Mouse (Mus musculus) E14TG2a.4 (cell line): Measurements from ENCODE around the gene Foxp1.

Source experiments
- H3K27me3 ChIP-seq: 2 replicates; pipeline ENCODE4 v1.6.1; 2014; ENCODE audit warnings: low read length, control low read depth; ENCODE audit not compliant: insufficient read depth
- H3K36me3 ChIP-seq: 2 replicates; pipeline ENCODE4 v1.6.1; 2014; ENCODE audit warnings: low read length, control low read depth; ENCODE audit not compliant: insufficient read depth
- H3K4me1 ChIP-seq: replicated peaks from 2 replicates; pipeline ENCODE4 v1.6.1; 2014; ENCODE audit warnings: low read depth, low read length, control low read depth
- H3K4me3 ChIP-seq: replicated peaks from 2 replicates; pipeline ENCODE4 v1.5.1; 2014; ENCODE audit warnings: mild to moderate bottlenecking, low read length
- H3K9me3 ChIP-seq: 2 replicates; pipeline ENCODE4 v1.6.1; 2014; ENCODE audit warnings: low read length, control low read depth
- CTCF ChIP-seq: conservative IDR thresholded peaks from 2 replicates; pipeline ENCODE4 v1.5.1; 2014; ENCODE audit warnings: low read length
- NANOG ChIP-seq: IDR thresholded peaks from 2 replicates; pipeline ENCODE4 v1.6.1; 2014; ENCODE audit warnings: borderline replicate concordance, low read length, mixed read lengths
- POU5F1 ChIP-seq: IDR thresholded peaks from 2 replicates; pipeline ENCODE4 v1.6.1; 2014; ENCODE audit warnings: low read length, borderline replicate concordance

Foxp1 gene

GRCm38 (mm10) chr6:99131815-99132214 lies 390.7 kb downstream of the Foxp1 start:
- Histone ChIP-seq H3K4me3 (no peak overlapping the region), H3K4me1 (peaks cover 9% of the 10 kb centered on the region; the same call in 1 of the 2 replicates), H3K27me3 (no peaks in the 10 kb centered on the region), H3K9me3 (no peaks in the 10 kb centered on the region), H3K36me3 (no peaks in the 10 kb centered on the region)
- TF ChIP-seq POU5F1 (no peak), CTCF (no peak), NANOG (no peak)

- TF ChIP-seq NANOG, result no peak
- TF ChIP-seq CTCF, result no peak
- TF ChIP-seq POU5F1, result no peak
- Histone ChIP-seq H3K36me3 (no peaks in the 10 kb centered on the region), H3K9me3 (no peaks in the 10 kb centered on the region), H3K4me3 (no peak overlapping the region), H3K4me1 (peaks cover 9% of the 10 kb centered on the region; the same call in 1 of the 2 replicates), H3K27me3 (no peaks in the 10 kb centered on the region)
Observed at GRCm38 (mm10) chr6:99130758-99131410, 391.6 kb downstream of the Foxp1 start.

- TF ChIP-seq CTCF (no peak), NANOG (no peak), POU5F1 (no peak)
- no peaks in the 10 kb centered on the region for H3K27me3 ChIP-seq
- H3K9me3 ChIP-seq, result no peaks in the 10 kb centered on the region
- peaks cover 7% of the 10 kb centered on the region; the same call in 1 of the 2 replicates for H3K4me1 ChIP-seq
- no peak overlapping the region for H3K4me3 ChIP-seq
- H3K36me3 ChIP-seq, result no peaks in the 10 kb centered on the region
Observed at GRCm38 (mm10) chr6:99126717-99127116, 395.8 kb downstream of the Foxp1 start.

- H3K4me3 ChIP-seq, result no peak overlapping the region
- H3K36me3 ChIP-seq, result no peaks in the 10 kb centered on the region
- no peaks in the 10 kb centered on the region for H3K4me1 ChIP-seq
- H3K27me3 ChIP-seq, result no peaks in the 10 kb centered on the region
- H3K9me3 ChIP-seq, result no peaks in the 10 kb centered on the region
- TF ChIP-seq NANOG, result no peak
- no peak for TF ChIP-seq POU5F1
- no peak for TF ChIP-seq CTCF
Observed at GRCm38 (mm10) chr6:99120776-99121766, 401.4 kb downstream of the Foxp1 start.

- no peaks in the 10 kb centered on the region for H3K9me3 ChIP-seq
- H3K27me3 ChIP-seq, result no peaks in the 10 kb centered on the region
- H3K4me1 ChIP-seq, result no peaks in the 10 kb centered on the region
- no peaks in the 10 kb centered on the region for H3K36me3 ChIP-seq
- TF ChIP-seq NANOG (no peak), POU5F1 (no peak), CTCF (no peak)
- H3K4me3 ChIP-seq, result no peak overlapping the region
Observed at GRCm38 (mm10) chr6:99118534-99118933, 404.0 kb downstream of the Foxp1 start.

GRCm38 (mm10) chr6:99117411-99117810 lies 405.1 kb downstream of the Foxp1 start:
- Histone ChIP-seq H3K4me3 (no peak overlapping the region), H3K36me3 (no peaks in the 10 kb centered on the region), H3K27me3 (no peaks in the 10 kb centered on the region), H3K4me1 (no peaks in the 10 kb centered on the region), H3K9me3 (no peaks in the 10 kb centered on the region)
- TF ChIP-seq NANOG (no peak), CTCF (no peak), POU5F1 (no peak)

- H3K4me3 ChIP-seq, result no peak overlapping the region
- H3K4me1 ChIP-seq, result no peaks in the 10 kb centered on the region
- H3K9me3 ChIP-seq, result no peaks in the 10 kb centered on the region
- no peak for TF ChIP-seq CTCF
- TF ChIP-seq POU5F1, result no peak
- no peak for TF ChIP-seq NANOG
- no peaks in the 10 kb centered on the region for H3K27me3 ChIP-seq
- H3K36me3 ChIP-seq, result no peaks in the 10 kb centered on the region
Observed at GRCm38 (mm10) chr6:99111856-99112255, 410.7 kb downstream of the Foxp1 start.

GRCm38 (mm10) chr6:99108417-99108816 lies 414.1 kb downstream of the Foxp1 start:
- H3K4me1 ChIP-seq, result no peaks in the 10 kb centered on the region
- H3K4me3 ChIP-seq, result no peak overlapping the region
- H3K9me3 ChIP-seq, result no peaks in the 10 kb centered on the region
- no peaks in the 10 kb centered on the region for H3K27me3 ChIP-seq
- TF ChIP-seq CTCF (no peak), NANOG (no peak), POU5F1 (no peak)
- no peaks in the 10 kb centered on the region for H3K36me3 ChIP-seq
